Mouse (Mus musculus) heart, postnatal 10 days (tissue): ENCODE data around the gene Eps8l2. TPM values are rescaled to one million over a fixed set of nuclear protein-coding genes. Genes with fewer than 3 reads are reported as not detected.
A peak's percentile ranks its signal among the peaks of the same experiment; 100 is the strongest.

ENCODE experiments used
- DNase-seq, 2 experiments: peaks; one replicate each; pipeline ENCODE4 v3.0.0; 2021
- intact Hi-C: fragments of 180-260 bp; cut with DNase I; formaldehyde crosslinking; loops from one replicate; pipeline ENCODE4 v1.15.1; 2025
- total RNA-seq, 2 experiments: library from RNA; stranded (reverse); gene quantifications; 2 replicates each; pipeline ENCODE4 v1.2.3; 2021

Eps8l2 gene
- total RNA-seq, 2 experiments from 2014 or later = 2.8 to 3.0 TPM

GRCm38 (mm10) chr7:141363106-141363751 lies 24.5 kb downstream of the Eps8l2 start:
- peak; percentile 82 to 84 for DNase-seq
- intact Hi-C loops = loop anchor here (1.0 to 2.0 kb wide), 2 partner anchors 98 to 134 kb away; partner anchors contain the start of gene Phrf1

DNA sequence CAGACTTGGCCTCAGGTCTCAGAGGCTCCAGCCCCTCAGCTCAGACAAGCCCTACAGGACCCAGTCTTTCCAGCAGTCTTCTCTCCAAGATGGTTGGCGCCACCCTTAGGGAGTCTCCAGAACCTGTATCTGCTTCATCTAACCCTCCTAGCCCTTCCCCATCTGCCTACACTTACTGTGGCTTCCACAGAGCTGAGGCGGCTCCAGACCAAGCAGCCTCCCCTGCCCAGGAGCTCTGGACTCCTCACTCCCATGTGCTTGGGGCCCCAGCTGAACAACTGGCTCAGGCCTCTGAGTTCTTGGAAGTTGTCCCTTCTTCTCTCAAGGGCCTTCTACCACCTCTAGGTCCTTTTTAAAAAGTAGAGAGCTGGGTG lies 25.1 kb downstream of the Eps8l2 start:
- intact Hi-C loops = loop anchor here (1.0 to 2.0 kb wide), 2 partner anchors 98 to 135 kb away; partner anchors contain the start of gene Phrf1
- DNase-seq = no peak

DNA sequence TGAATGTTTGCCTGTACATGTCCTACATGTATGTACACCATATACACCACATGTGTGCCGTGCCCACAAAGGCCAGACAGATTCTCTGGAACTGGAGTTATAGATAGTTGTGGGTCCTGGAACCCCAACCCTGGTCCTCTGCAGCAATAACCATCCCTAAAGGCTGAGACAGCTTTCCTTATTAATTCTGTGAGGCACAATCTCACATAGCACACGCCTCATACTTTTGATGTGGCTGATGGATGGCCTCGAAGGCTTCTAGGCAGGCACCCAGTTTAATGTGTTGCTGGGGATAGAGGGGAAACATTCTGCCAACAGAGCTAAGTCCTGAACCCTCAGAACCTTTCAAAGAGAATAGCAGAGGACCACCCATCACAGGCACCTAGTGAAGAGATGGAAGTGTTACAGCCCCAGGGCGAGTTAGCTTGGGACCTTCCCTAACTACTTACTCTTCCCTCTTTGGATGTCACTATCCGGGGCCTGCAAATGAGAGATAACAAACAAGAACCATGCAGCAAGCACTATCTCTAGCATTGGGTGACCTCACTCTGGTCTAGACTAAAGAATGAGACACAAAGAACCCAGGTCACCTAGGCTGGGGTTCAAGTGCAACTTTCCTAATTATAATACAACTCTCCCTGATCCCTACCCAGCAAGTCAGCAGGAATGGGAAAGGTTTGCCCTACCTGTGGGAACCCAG lies 25.8 kb downstream of the Eps8l2 start:
- intact Hi-C loops = no loop called here
- no peak for DNase-seq

- intact Hi-C loops = no loop called here
These were observed 26.4 kb downstream of the Eps8l2 start for GRCm38 (mm10) chr7:141365049-141365445.

DNA sequence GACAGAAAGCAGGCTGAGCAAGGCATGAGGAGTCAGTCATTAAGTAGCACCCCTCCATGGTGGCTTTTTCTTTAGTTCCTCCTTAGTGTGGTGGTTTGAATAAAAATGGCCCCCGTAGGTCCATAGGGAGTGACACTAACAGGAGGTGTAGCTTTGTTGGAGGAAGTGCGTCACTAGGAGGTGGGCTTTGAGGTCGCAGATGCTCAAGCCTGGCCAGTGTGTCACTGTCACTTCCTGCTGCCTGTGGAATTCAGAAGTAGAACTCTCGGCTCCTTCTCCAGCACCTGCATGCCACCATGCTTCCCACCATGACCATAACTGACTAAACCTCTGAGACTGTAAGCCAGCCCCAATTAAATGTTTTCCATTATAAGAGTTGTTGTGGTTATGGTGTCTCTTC lies 28.7 kb downstream of the Eps8l2 start:
- DNase-seq = no peak
- intact Hi-C loops = no loop called here

More at GRCm38 (mm10) chr7:141365049-141365445, 26.4 kb downstream of the Eps8l2 start:
- DNase-seq = no peak

- DNase-seq = no peak
- intact Hi-C loops = no loop called here
These were observed 31.2 kb downstream of the Eps8l2 start for GRCm38 (mm10) chr7:141369918-141370317.

GRCm38 (mm10) chr7:141371942-141372595 lies 33.4 kb downstream of the Eps8l2 start:
- no peak for DNase-seq
- intact Hi-C loops = no loop called here

DNA sequence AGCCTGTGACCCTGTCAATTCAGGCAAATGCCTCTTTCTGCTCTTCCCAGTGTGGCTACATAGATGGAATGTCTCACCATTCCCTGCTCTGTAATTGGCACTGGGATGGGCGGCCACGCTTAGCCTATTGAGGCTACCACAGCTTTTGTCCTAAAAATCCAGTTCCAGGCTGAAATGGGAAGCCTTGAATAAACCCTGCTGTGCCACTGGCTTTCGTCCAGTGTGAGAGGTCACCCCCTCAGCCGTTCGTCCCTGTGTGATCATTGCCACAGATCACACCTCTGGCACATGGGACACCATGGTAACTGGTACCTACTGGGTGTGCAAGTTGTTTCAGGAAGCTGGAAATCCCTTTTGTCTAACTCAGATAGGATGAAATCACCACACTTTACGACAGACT lies 34.9 kb downstream of the Eps8l2 start:
- no peak for DNase-seq
- intact Hi-C loops = no loop called here

- intact Hi-C loops = no loop called here
- no peak for DNase-seq
These were observed 35.7 kb downstream of the Eps8l2 start for GRCm38 (mm10) chr7:141374399-141374798.

- DNase-seq = no peak
- intact Hi-C loops = no loop called here
These were observed 40.9 kb downstream of the Eps8l2 start for GRCm38 (mm10) chr7:141379584-141379983.

- DNase-seq = no peak
- intact Hi-C loops = no loop called here
These were observed 42.6 kb downstream of the Eps8l2 start for GRCm38 (mm10) chr7:141381068-141381835.

GRCm38 (mm10) chr7:141387807-141388486 lies 49.3 kb downstream of the Eps8l2 start:
- DNase-seq = no peak
- intact Hi-C loops = no loop called here

- no peak for DNase-seq
- intact Hi-C loops = no loop called here
These were observed 49.9 kb downstream of the Eps8l2 start for GRCm38 (mm10) chr7:141388487-141389109.

DNA sequence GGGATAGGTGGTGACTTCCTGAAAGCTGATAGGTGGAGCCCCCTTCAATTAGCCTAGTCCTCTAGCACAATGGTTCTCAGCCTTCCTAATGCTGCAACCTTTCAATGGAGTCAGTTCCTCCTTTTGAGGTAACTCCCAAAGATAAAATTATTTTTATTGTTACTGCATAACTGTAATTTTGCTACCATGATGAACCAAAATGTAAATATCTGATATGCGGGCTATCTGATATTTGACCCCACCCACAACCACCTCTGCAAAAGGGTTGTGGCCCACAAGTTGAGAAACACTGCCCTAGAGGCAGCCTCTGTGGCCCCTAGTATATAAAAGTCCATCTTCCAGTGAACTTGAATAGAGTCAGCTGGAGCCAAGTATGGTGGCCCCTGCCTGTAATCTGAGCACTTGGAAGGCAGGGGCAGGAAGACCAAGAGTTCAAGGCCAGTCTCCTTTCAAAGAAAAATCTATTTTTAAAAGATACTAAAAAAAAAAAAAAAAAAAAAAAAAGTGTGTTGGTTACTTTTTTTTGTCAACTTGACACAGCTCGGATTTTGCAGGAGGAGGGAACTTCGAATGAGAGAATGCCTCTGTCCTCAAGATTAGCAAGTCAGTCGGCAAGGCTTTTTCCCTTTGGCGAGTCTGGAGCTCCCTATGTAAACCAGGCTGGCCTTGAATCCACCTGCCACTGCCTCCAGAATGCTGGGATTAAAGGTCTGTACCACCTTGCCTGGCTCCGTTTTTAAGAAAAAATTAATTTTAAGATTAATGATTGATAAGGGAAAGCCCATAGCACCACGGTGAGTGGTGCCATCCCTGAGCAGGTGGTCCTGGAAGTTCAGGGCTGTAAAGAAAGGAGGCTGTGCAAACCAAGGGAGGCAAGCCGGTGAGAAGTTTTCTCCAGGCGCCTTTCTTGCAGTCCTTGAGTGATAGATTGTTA lies 51.9 kb downstream of the Eps8l2 start:
- no peak for DNase-seq
- intact Hi-C loops = loop anchor here (5.0 kb wide), 1 partner anchor 63 kb away; the partner anchor contains the start of genes Deaf1 and Tmem80

DNA sequence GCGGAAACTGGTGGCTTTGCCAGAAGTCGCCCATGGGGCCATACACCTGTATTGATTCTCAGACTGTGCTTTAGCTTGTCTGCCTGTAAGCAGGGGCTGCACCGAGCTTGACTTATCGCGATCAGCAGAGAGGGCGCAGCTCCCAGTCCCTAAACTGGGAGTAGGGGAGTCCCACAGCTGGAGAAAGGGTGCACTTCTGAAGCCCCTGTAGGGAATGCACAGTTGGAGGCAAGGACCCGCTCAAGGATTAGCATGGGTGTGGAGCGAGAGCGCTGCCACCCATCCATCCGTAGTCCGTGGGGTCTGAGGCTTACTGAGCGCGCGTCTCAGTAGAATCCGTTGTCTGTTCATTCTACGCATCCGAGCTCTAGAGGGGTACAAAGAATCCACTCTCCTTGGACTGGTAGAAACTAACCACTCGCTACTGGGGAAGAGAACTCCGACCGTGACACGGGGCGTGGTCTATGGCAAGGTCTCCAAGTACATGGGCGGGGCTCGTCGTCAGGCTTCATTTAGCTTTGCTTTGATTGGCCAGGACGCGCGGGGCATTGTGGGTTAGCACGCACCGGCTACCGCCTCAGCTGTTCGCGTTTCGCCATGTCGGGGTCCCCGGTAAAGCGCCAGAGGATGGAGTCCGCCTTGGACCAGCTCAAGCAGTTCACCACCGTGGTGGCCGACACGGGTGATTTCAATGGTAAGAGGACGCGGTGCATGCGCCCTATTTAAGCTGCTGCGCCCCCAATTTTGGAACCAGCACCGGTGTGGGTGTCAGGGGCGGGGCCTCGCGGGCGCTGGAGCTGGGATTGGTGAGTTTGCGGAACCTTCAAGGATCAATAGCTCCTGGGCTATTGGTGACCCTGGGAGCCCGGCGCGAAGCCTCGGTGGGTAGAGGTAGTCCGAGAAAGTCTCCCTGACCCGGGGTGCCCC lies 53.2 kb downstream of the Eps8l2 start, which contains the start of gene Taldo1:
Taldo1 (plus strand) TSS at position 575 of the 927 bp plus-strand sequence.
- DNase-seq = peak; percentile 98
- intact Hi-C loops = loop anchor here (5.0 kb wide), 1 partner anchor 65 kb away; the partner anchor contains the start of genes Deaf1 and Tmem80

- intact Hi-C loops = loop anchor here (5.0 kb wide), 1 partner anchor 65 kb away; the partner anchor contains the start of genes Deaf1 and Tmem80
- no peak for DNase-seq
These were observed 54.0 kb downstream of the Eps8l2 start for GRCm38 (mm10) chr7:141392552-141393222.

DNA sequence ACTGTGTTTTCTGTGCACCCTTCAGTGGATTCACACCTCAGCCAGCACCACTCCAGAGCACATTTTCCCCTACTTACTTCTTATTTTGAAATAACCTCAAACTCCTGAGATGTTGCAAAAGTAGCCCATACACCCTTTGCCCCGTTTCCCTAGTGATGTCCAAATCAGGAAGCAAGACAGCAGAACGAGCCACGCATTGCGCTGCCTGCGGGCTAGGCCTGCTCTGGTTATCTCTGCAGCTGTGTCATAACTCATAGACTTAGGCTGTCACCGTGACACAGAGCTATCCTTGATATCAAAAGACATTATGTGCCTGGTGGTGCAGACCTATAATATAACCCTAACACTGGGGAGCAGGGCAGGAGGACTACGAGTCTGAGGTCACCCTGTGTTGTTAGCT lies 55.5 kb downstream of the Eps8l2 start:
- intact Hi-C loops = loop anchor here (5.0 kb wide), 1 partner anchor 67 kb away; the partner anchor contains the start of genes Deaf1 and Tmem80
- no peak for DNase-seq
